Mouse (Mus musculus): ENCODE results near the gene Repin1.

DNA sequence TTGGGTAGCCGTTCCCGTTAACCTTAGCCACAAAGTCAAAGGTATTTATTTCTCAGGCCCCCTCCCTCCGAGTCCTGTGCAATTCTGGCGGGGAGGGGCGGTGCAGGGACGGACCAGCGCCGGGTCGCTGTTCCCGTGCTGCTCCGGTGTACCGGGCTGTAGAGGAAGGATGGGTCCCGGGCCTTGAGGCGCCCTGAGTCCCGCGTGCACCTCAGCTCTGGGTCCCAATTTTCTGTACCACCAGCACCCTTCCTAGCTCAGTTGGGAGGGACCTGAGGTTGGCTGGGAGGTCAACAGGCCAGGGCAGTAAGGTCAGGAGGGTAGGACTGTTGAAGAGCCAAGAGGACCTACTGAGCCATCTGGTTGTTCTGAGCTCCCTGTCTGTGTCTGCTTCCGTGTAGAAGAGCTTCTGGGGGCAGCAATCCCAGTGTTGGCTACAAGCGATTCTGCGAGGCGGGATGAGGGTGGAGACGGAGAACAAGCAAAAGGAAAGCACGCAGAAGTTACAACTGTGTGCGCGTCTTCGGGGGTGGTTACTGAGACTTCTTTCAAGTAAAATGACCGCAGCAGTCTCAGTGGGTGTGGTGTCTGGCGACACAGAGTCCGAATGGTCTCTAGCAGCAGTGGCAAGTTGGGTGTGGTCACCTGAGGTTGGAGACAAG is 8.5 kb downstream of the Repin1 start:
- no peak for TF ChIP-seq CTCF (conservative IDR thresholded peaks at IDR 0.05; ENCODE audit: low read length)
- TF ChIP-seq POU5F1 (IDR thresholded peaks at IDR 0.05; ENCODE audit: borderline replicate concordance, low read length) = no peak

Data from E14TG2a.4 (cell line).